Mouse (Mus musculus) heart, postnatal 36 days (tissue): ENCODE results near the gene Pecr. TPM values are rescaled to one million over a fixed set of nuclear protein-coding genes. Genes with fewer than 3 reads are reported as not detected.
"Not testable (repeated sequence)": the region's sequence is repeated elsewhere in the genome, so short reads cannot be mapped to it uniquely, and the experiment has no call there.

ENCODE experiments used
- DNase-seq, 2 experiments: peaks; one replicate each; pipeline ENCODE4 v3.0.0; 2021 to 2022
- intact Hi-C: fragments of 180-260 bp; cut with DNase I; formaldehyde crosslinking; loops from one replicate; pipeline ENCODE4 v1.15.1; 2025
- total RNA-seq, 2 experiments: library from RNA; stranded (reverse); gene quantifications; 2 replicates each; pipeline ENCODE4 v1.2.3; 2021

The Pecr gene
- total RNA-seq, 2 experiments from 2014 or later, result 10.3 to 11.7 TPM

GRCm38 (mm10) chr1:72290896-72291295, 6.8 kb upstream of the Pecr start:
- no peak for DNase-seq
- intact Hi-C loops, result no loop called here

GRCm38 (mm10) chr1:72288527-72289150, 4.5 kb upstream of the Pecr start:
- intact Hi-C loops, result no loop called here
- DNase-seq, result no peak

- no peak for DNase-seq
- intact Hi-C loops, result no loop called here
Observed at GRCm38 (mm10) chr1:72287893-72288292, 3.8 kb upstream of the Pecr start.

- intact Hi-C loops, result no loop called here
- no peak for DNase-seq
Observed at GRCm38 (mm10) chr1:72286904-72287303, 2.8 kb upstream of the Pecr start.

- intact Hi-C loops, result loop anchor here (5.0 kb wide), 1 partner anchor 42 kb away; no protein-coding TSS in a partner anchor
- no peak for DNase-seq
Observed at GRCm38 (mm10) chr1:72284539-72284938, 425 bp upstream of the Pecr start.

- intact Hi-C loops, result loop anchor here (5.0 kb wide), 1 partner anchor 40 kb away; no protein-coding TSS in a partner anchor
- DNase-seq, result no peak
Observed at GRCm38 (mm10) chr1:72282604-72283003, 1.5 kb downstream of the Pecr start.

GRCm38 (mm10) chr1:72278085-72278484, 6.0 kb downstream of the Pecr start:
- DNase-seq, result no peak
- intact Hi-C loops, result no loop called here

- intact Hi-C loops, result no loop called here
- no peak for DNase-seq
Observed at GRCm38 (mm10) chr1:72263099-72263498, 21.0 kb downstream of the Pecr start.

GRCm38 (mm10) chr1:72256381-72257256, 27.5 kb downstream of the Pecr start:
- intact Hi-C loops, result no loop called here
- DNase-seq, result no peak

- DNase-seq, result no peak
- intact Hi-C loops, result no loop called here
Observed at GRCm38 (mm10) chr1:72255854-72256175, 28.3 kb downstream of the Pecr start.

- DNase-seq, result peak in 1 of 2 experiments; percentile 10
Observed at GRCm38 (mm10) chr1:72255062-72255853, 28.9 kb downstream of the Pecr start.

GRCm38 (mm10) chr1:72254545-72255061, 29.5 kb downstream of the Pecr start:
- intact Hi-C loops, result no loop called here
- DNase-seq, result peak; percentile 87 to 88

More at GRCm38 (mm10) chr1:72255062-72255853, 28.9 kb downstream of the Pecr start:
- intact Hi-C loops, result no loop called here

GRCm38 (mm10) chr1:72253881-72254491, 30.1 kb downstream of the Pecr start:
- DNase-seq, result peak in 1 of 2 experiments; percentile 11
- intact Hi-C loops, result loop anchor here (1.0 to 2.0 kb wide), 2 partner anchors 9 to 15 kb away; no protein-coding TSS in a partner anchor

GRCm38 (mm10) chr1:72251806-72252205, 32.3 kb downstream of the Pecr start:
- DNase-seq, result no peak
- intact Hi-C loops, result loop anchor here (2.0 kb wide), 1 partner anchor 13 kb away; no protein-coding TSS in a partner anchor

- intact Hi-C loops, result loop anchor here (10.0 kb wide), 1 partner anchor 337 kb away; the partner anchor contains the start of gene Smarcal1
- not testable (repeated sequence) for DNase-seq
Observed at GRCm38 (mm10) chr1:72248226-72248737, 35.8 kb downstream of the Pecr start.

GRCm38 (mm10) chr1:72244317-72245036, 39.6 kb downstream of the Pecr start:
- DNase-seq, result no peak
- intact Hi-C loops, result loop anchor here (1.0 to 10.0 kb wide), 3 partner anchors 9 to 340 kb away; partner anchors contain the start of genes Pecr, Smarcal1 and Tmem169

- intact Hi-C loops, result loop anchor here (5.0 to 10.0 kb wide), 2 partner anchors 39 to 341 kb away; partner anchors contain the start of genes Pecr, Smarcal1 and Tmem169
- DNase-seq, result peak; percentile 94 to 97
Observed at GRCm38 (mm10) chr1:72243656-72244316, 40.3 kb downstream of the Pecr start.

- intact Hi-C loops, result loop anchor here (5.0 to 10.0 kb wide), 2 partner anchors 40 to 342 kb away; partner anchors contain the start of genes Pecr, Smarcal1 and Tmem169
- DNase-seq, result no peak
Observed at GRCm38 (mm10) chr1:72242581-72243143, 41.5 kb downstream of the Pecr start.
